Mouse (Mus musculus) embryonic fibroblast, embryonic 13.5 days (primary cell): ENCODE results near the gene Pcsk2.

Experiments
- CTCF ChIP-seq: IDR thresholded peaks from 2 replicates; pipeline ENCODE4 v1.5.1; 2011; ENCODE audit warnings: mild to moderate bottlenecking, control low read depth, low read length, moderate library complexity, borderline replicate concordance; ENCODE audit not compliant: insufficient read depth
- POLR2A ChIP-seq: IDR thresholded peaks from 2 replicates; pipeline ENCODE4 v1.6.1; 2011; ENCODE audit warnings: low read depth, mild to moderate bottlenecking, control low read depth, low read length, moderate library complexity

- no peak for TF ChIP-seq CTCF
- TF ChIP-seq POLR2A: no peak
These were observed 163.3 kb downstream of the Pcsk2 start for GRCm38 (mm10) chr2:143709249-143709648.
